Mouse (Mus musculus) CH12.LX (cell line): Measurements from ENCODE around the gene Phf13. TPM values are rescaled to one million over a fixed set of nuclear protein-coding genes. Genes with fewer than 3 reads are reported as not detected.
"Not testable (repeated sequence)": the region's sequence is repeated elsewhere in the genome, so short reads cannot be mapped to it uniquely, and the experiment has no call there.

Experiments used
- DNase-seq: peaks from one replicate; pipeline ENCODE4 v3.0.0-alpha.2; 2013; ENCODE audit errors: extremely low read depth
- H3K27ac ChIP-seq: 2 replicates; pipeline ENCODE4 v1.5.1; 2012; ENCODE audit warnings: low read depth, mild to moderate bottlenecking, control low read depth, moderate library complexity; ENCODE audit not compliant: insufficient read depth
- H3K27me3 ChIP-seq: replicated peaks from 2 replicates; pipeline ENCODE3; 2012; ENCODE audit warnings: inconsistent platforms
- H3K36me3 ChIP-seq, 2 experiments: replicated peaks in 1 of 2; 2 replicates each; pipeline versions ENCODE3 to v1.6.1; 2012; ENCODE audit warnings: inconsistent platforms in 1 of 2, low read length in 1 of 2, mild to moderate bottlenecking in 1 of 2, mixed read lengths in 1 of 2, moderate library complexity in 1 of 2; ENCODE audit not compliant: control insufficient read depth in 1 of 2, insufficient read depth in 1 of 2
- H3K4me1 ChIP-seq, 2 experiments: 2 replicates each; pipeline ENCODE4 v1.6.1; 2012; ENCODE audit warnings: inconsistent platforms in 1 of 2, moderate library complexity in 1 of 2; ENCODE audit not compliant: insufficient read depth in 2 of 2, control insufficient read depth in 1 of 2
- H3K4me2 ChIP-seq: 2 replicates; pipeline ENCODE4 v1.6.1; 2012; ENCODE audit warnings: low read depth, mild to moderate bottlenecking, control low read depth; ENCODE audit not compliant: poor library complexity, insufficient read depth, severe bottlenecking
- H3K4me3 ChIP-seq, 3 experiments: fragments of 150-350 bp in 1 of 3; sonication (generic) in 1 of 3; replicated peaks in 1 of 3; 2 replicates each; pipeline versions ENCODE3 to v1.5.1; 2011 to 2012; ENCODE audit warnings: low read depth in 2 of 3, low read length in 2 of 3, mild to moderate bottlenecking in 2 of 3, moderate library complexity in 2 of 3, control low read depth in 1 of 3, improper control_type of control experiment in 1 of 3, inconsistent platforms in 1 of 3, mixed read lengths in 1 of 3; ENCODE audit not compliant: poor library complexity in 1 of 3
- H3K79me2 ChIP-seq: replicated peaks from 2 replicates; pipeline ENCODE4 v1.6.1; 2012; ENCODE audit warnings: mild to moderate bottlenecking, moderate library complexity; ENCODE audit not compliant: control insufficient read depth, poor library complexity, insufficient read depth, severe bottlenecking; ENCODE audit errors: extremely low read depth
- H3K9ac ChIP-seq: 2 replicates; pipeline ENCODE4 v1.6.1; 2012; ENCODE audit warnings: low read depth, mild to moderate bottlenecking, control low read depth, moderate library complexity; ENCODE audit not compliant: insufficient read depth
- H3K9me3 ChIP-seq: replicated peaks from 2 replicates; pipeline ENCODE3; 2012; ENCODE audit warnings: low read length, inconsistent platforms, mixed read lengths
- CHD1 ChIP-seq: IDR thresholded peaks from 2 replicates; pipeline ENCODE4 v1.6.1; 2012; ENCODE audit warnings: low read depth, low read length, improper control_type of control experiment, inconsistent platforms
- CTCF ChIP-seq, 2 experiments: IDR thresholded peaks in 1 of 2; conservative IDR thresholded peaks in 1 of 2; 2 replicates each; pipeline ENCODE4 v1.5.1; 2011 to 2012; ENCODE audit warnings: low read depth in 2 of 2, low read length in 2 of 2, improper control_type of control experiment in 1 of 2, inconsistent platforms in 1 of 2, mild to moderate bottlenecking in 1 of 2, moderate library complexity in 1 of 2
- E2F4 ChIP-seq: IDR thresholded peaks from 2 replicates; pipeline ENCODE4 v1.6.1; 2011; ENCODE audit warnings: low read depth, low read length, improper control_type of control experiment; ENCODE audit not compliant: insufficient replicate concordance
- ELF1 ChIP-seq: IDR thresholded peaks from 2 replicates; pipeline ENCODE4 v1.6.1; 2014; ENCODE audit warnings: low read depth, mild to moderate bottlenecking, inconsistent platforms, low read length, improper control_type of control experiment
- GABPA ChIP-seq: IDR thresholded peaks from 2 replicates; pipeline ENCODE4 v1.6.1; 2012; ENCODE audit warnings: low read depth, low read length, improper control_type of control experiment, inconsistent platforms; ENCODE audit not compliant: insufficient replicate concordance
- HCFC1 ChIP-seq: IDR thresholded peaks from 2 replicates; pipeline ENCODE4 v1.6.1; 2012; ENCODE audit warnings: low read depth, mild to moderate bottlenecking, inconsistent platforms, low read length, improper control_type of control experiment
- JUND ChIP-seq: conservative IDR thresholded peaks from 2 replicates; pipeline ENCODE4 v1.6.1; 2011; ENCODE audit warnings: low read depth, low read length, improper control_type of control experiment
- KAT2A ChIP-seq: IDR thresholded peaks from 2 replicates; pipeline ENCODE4 v1.6.1; 2012; ENCODE audit warnings: low read length, improper control_type of control experiment, inconsistent platforms; ENCODE audit not compliant: insufficient replicate concordance
- MAZ ChIP-seq: IDR thresholded peaks from 2 replicates; pipeline ENCODE4 v1.6.1; 2012; ENCODE audit warnings: low read depth, mild to moderate bottlenecking, inconsistent platforms, low read length, improper control_type of control experiment, moderate library complexity
- MEF2A ChIP-seq: IDR thresholded peaks from 2 replicates; pipeline ENCODE4 v1.6.1; 2014; ENCODE audit warnings: low read depth, mild to moderate bottlenecking, inconsistent platforms, low read length, improper control_type of control experiment, borderline replicate concordance
- MXI1 ChIP-seq: IDR thresholded peaks from 2 replicates; pipeline ENCODE4 v1.6.1; 2011; ENCODE audit warnings: mild to moderate bottlenecking, low read depth, low read length, improper control_type of control experiment
- MYC ChIP-seq: IDR thresholded peaks from 2 replicates; pipeline ENCODE4 v1.6.1; 2011; ENCODE audit warnings: low read depth, mild to moderate bottlenecking, improper control_type of control experiment, low read length
- PAX5 ChIP-seq: IDR thresholded peaks from 2 replicates; pipeline ENCODE4 v1.6.1; 2012; ENCODE audit warnings: low read length, inconsistent platforms, mixed read lengths
- POLR2A ChIP-seq: IDR thresholded peaks from 2 replicates; pipeline ENCODE4 v1.6.1; 2011; ENCODE audit warnings: low read depth, mild to moderate bottlenecking, improper control_type of control experiment, low read length
- POLR2AphosphoS2 ChIP-seq: IDR thresholded peaks from 2 replicates; pipeline ENCODE4 v1.6.1; 2011; ENCODE audit warnings: low read depth, low read length, improper control_type of control experiment
- SIN3A ChIP-seq: IDR thresholded peaks from 2 replicates; pipeline ENCODE4 v1.6.1; 2012; ENCODE audit warnings: low read length, improper control_type of control experiment, inconsistent platforms
- SMC3 ChIP-seq: IDR thresholded peaks from 2 replicates; pipeline ENCODE4 v1.6.1; 2011; ENCODE audit warnings: low read depth, low read length, improper control_type of control experiment
- TBP ChIP-seq: conservative IDR thresholded peaks from 2 replicates; pipeline ENCODE4 v1.6.1; 2011; ENCODE audit warnings: low read depth, low read length, improper control_type of control experiment
- UBTF ChIP-seq: IDR thresholded peaks from 2 replicates; pipeline ENCODE4 v1.6.1; 2012; ENCODE audit warnings: low read depth, mild to moderate bottlenecking, inconsistent platforms, low read length, improper control_type of control experiment, moderate library complexity
- USF1 ChIP-seq: IDR thresholded peaks from 2 replicates; pipeline ENCODE4 v1.6.1; 2014; ENCODE audit warnings: low read depth, mild to moderate bottlenecking, inconsistent platforms, low read length, improper control_type of control experiment
- ZKSCAN1 ChIP-seq: IDR thresholded peaks from 2 replicates; pipeline ENCODE4 v1.6.1; 2012; ENCODE audit warnings: low read depth, inconsistent platforms, low read length, improper control_type of control experiment, borderline replicate concordance
- dilution Hi-C: fragments of 300-500 bp; cut with MboI; formaldehyde crosslinking; loops from 2 replicates; pipeline ENCODE4 v1.14.3; 2020; ENCODE audit warnings: low sequenced_read_pairs; ENCODE audit not compliant: extremely low pct_unique_long_range_greater_than_20kb, extremely low pct_ligation_motif_present
- in situ Hi-C: fragments of 300-500 bp; cut with MboI; formaldehyde crosslinking; loops from 3 replicates; pipeline ENCODE4 v1.14.3; 2019; ENCODE audit warnings: low sequenced_read_pairs, low pct_ligation_motif_present, low pct_unique_long_range_greater_than_20kb, mixed read lengths
- polyA plus RNA-seq: library from polyadenylated mRNA; unstranded; fragments of >175 nt; gene quantifications from 2 replicates; pipeline ENCODE4 v1.2.1, GENCODE M21; 2012; ENCODE audit warnings: low read depth; ENCODE audit not compliant: insufficient read length
- total RNA-seq, 2 experiments: library from RNA; depleted of rRNA; stranded (reverse); fragments of 300-350 nt in 1 of 2; fragments of >200 nt in 1 of 2; gene quantifications; 2 replicates each; pipeline ENCODE4 v1.2.3; 2012 to 2014

The Phf13 gene
- total and polyA plus RNA-seq, 3 experiments: 1.9 to 5.0 (median 4.9) TPM

- peaks cover 20% of the 10 kb centered on the region for H3K79me2 ChIP-seq
- H3K27me3 ChIP-seq, H3K4me2 ChIP-seq, H3K4me3 ChIP-seq, H3K27ac ChIP-seq, H3K9ac ChIP-seq, H3K9me3 ChIP-seq, in situ Hi-C loops, H3K36me3 ChIP-seq, dilution Hi-C loops: not testable (repeated sequence)
- H3K4me1 ChIP-seq: peaks cover 11 to 23% of the 10 kb centered on the region in 2 experiments
- TF ChIP-seq CTCF (conservative IDR thresholded peaks at IDR 0.05 in 1 of 2, IDR thresholded peaks at IDR 0.05 in 1 of 2; ENCODE audit: low read depth in 2 of 2, low read length in 2 of 2): peak in 1 of 2 experiments; percentile 49; a peak in 2 of 4 replicates
- TF ChIP-seq SMC3: peak; percentile 11; the same call in 1 of the 2 replicates
- DNase-seq: peak; percentile 6
These were observed 40.4 kb upstream of the Phf13 start for GRCm38 (mm10) chr4:152036464-152036863.

GRCm38 (mm10) chr4:152032922-152033321 lies 36.9 kb upstream of the Phf13 start:
- no peak overlapping the region for H3K4me2 ChIP-seq
- TF ChIP-seq POLR2A (no peak), GABPA (no peak), ELF1 (no peak), E2F4 (no peak), JUND (no peak), TBP (no peak), MXI1 (no peak), MAZ (no peak), POLR2AphosphoS2 (no peak), MYC (no peak), UBTF (no peak), SIN3A (no peak), USF1 (no peak), HCFC1 (no peak), PAX5 (no peak), MEF2A (no peak), KAT2A (no peak), ZKSCAN1 (no peak), CHD1 (no peak)
- no peaks in the 10 kb centered on the region for H3K9me3 ChIP-seq
- no peak overlapping the region for H3K9ac ChIP-seq
- H3K36me3 ChIP-seq: no peaks in the 10 kb centered on the region
- in situ Hi-C loops: loop anchor here (5.0 kb wide), 1 partner anchor 56 kb away; no protein-coding TSS in a partner anchor
- DNase-seq: no peak
- peaks cover 9 to 12% of the 10 kb centered on the region in 2 experiments for H3K4me1 ChIP-seq
- H3K79me2 ChIP-seq: no peaks in the 10 kb centered on the region
- no peak overlapping the region for H3K27ac ChIP-seq
- H3K27me3 ChIP-seq: peaks cover 3% of the 10 kb centered on the region
- H3K4me3 ChIP-seq: no peak overlapping the region
- dilution Hi-C loops: no loop called here
